13 mouse cellular contexts compared by ENCODE assay signal in the genomic region with DNA sequence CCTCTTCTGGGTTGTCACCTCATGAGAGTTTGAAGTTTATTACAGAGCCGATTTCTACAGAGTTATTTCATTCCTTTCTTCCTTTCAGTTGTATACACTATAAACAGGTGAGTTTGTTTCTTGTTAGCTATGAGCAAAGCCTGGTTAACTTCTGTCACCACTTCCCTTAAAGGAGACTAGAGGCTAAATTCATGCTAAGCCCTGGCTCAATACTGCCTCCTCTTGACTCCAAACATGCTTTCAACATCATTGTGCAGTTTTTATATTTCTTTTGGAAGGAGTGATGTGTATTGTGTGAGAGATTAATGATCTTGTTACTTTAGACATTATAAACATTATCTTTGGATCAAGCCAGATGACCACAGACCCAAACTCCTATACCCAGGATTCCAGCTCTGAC. TPM values are rescaled to one million over a fixed set of nuclear protein-coding genes. Genes with fewer than 3 reads are reported as not detected.
DNase-seq lines count a peak whose midpoint lies in the region; ATAC-seq and TF ChIP-seq lines count a peak whose summit lies in the region.
"Had no signal": no experiment of that assay in that cellular context is flagged by ENCODE, and none has a peak within 500 bp of the region (broad histone marks: within the 10 kb centered on the region; RNA-seq: fewer than 3 reads in every experiment).

No protein-coding gene starts in this region.

- no peaks in the 10 kb centered on the region for H3K36me3 ChIP-seq in liver, embryonic 14.5 days (replicated peaks; ENCODE audit: control insufficient read depth, insufficient read depth, low read depth)
- H3K36me3 ChIP-seq in MEL (ENCODE audit: control insufficient read depth in 1 of 2, insufficient read depth in 2 of 2, low read length in 2 of 2), result no peaks in the 10 kb centered on the region
- H3K36me3 ChIP-seq: liver, embryonic 13.5 days had no signal

- no peaks in the 10 kb centered on the region for H3K9me3 ChIP-seq in liver, embryonic 14.5 days (ENCODE audit: control insufficient read depth, low read length)
- no peaks in the 10 kb centered on the region for H3K9me3 ChIP-seq in MEL (replicated peaks; ENCODE audit: insufficient read depth, low read length)
- H3K9me3 ChIP-seq: embryonic facial prominence, embryonic 12.5 days; liver, embryonic 13.5 days had no signal

- H3K4me1 ChIP-seq in liver, embryonic 14.5 days (replicated peaks; ENCODE audit: control insufficient read depth in 2 of 2, insufficient read depth in 2 of 2, low read length in 1 of 2), result no peaks in the 10 kb centered on the region
- no peaks in the 10 kb centered on the region for H3K4me1 ChIP-seq in MEL (ENCODE audit: control insufficient read depth in 1 of 2, insufficient read depth in 2 of 2, low read length in 2 of 2)
- H3K4me1 ChIP-seq: embryonic facial prominence, embryonic 12.5 days; liver, embryonic 13.5 days had no signal

- TF ChIP-seq RAD21 in MEL (IDR thresholded peaks at IDR 0.05; ENCODE audit: low read depth, low read length), result peak; percentile 25

- WGBS in liver, embryonic 14.5 days (ENCODE audit: insufficient replicate concordance), result 69% methylated on average over 1 of the region's 1 CpGs

- H3K4me3 ChIP-seq in liver, embryonic 14.5 days (ENCODE audit: insufficient read depth in 1 of 2, low read depth in 2 of 2, low read length in 2 of 2), result no peak overlapping the region
- no peak overlapping the region for H3K4me3 ChIP-seq in MEL (ENCODE audit: control insufficient read depth in 1 of 2, insufficient read depth in 1 of 2, low read depth in 2 of 2, low read length in 2 of 2)
- H3K4me3 ChIP-seq: embryonic facial prominence, embryonic 12.5 days; liver, embryonic 13.5 days had no signal

- no peaks in the 10 kb centered on the region for H3K27me3 ChIP-seq in liver, embryonic 14.5 days (ENCODE audit: control insufficient read depth, insufficient read depth, low read length)
- H3K27me3 ChIP-seq in MEL (ENCODE audit: control insufficient read depth in 1 of 2, insufficient read depth in 2 of 2, low read length in 2 of 2), result no peaks in the 10 kb centered on the region
- H3K27me3 ChIP-seq: embryonic facial prominence, embryonic 12.5 days; liver, embryonic 13.5 days had no signal

- peak; percentile 46 for TF ChIP-seq CTCF in liver, embryonic 14.5 days (IDR thresholded peaks at IDR 0.05; ENCODE audit: low read depth)
- TF ChIP-seq CTCF in MEL (IDR thresholded peaks at IDR 0.05 in 2 of 3, conservative IDR thresholded peaks at IDR 0.05 in 1 of 3; ENCODE audit: control insufficient read depth in 1 of 3, insufficient read depth in 1 of 3, low read depth in 2 of 3, low read length in 3 of 3, poor library complexity in 1 of 3, severe bottlenecking in 1 of 3), result no peak; a peak in 1 of 6 replicates

- no peak overlapping the region for H3K4me2 ChIP-seq in liver, embryonic 14.5 days (ENCODE audit: low read depth)
- H3K4me2 ChIP-seq: embryonic facial prominence, embryonic 12.5 days; liver, embryonic 13.5 days had no signal

- no peak for TF ChIP-seq EP300 in liver, embryonic 14.5 days (IDR thresholded peaks at IDR 0.05; ENCODE audit: low read depth)
- no peak for TF ChIP-seq EP300 in MEL (IDR thresholded peaks at IDR 0.05; ENCODE audit: low read depth in 1 of 2, low read length in 2 of 2)

- ATAC-seq in liver, embryonic 14.5 days (ENCODE audit: insufficient read depth), result no peak
- ATAC-seq in megakaryocyte, adult 5-6 weeks (ENCODE audit: poor library complexity, severe bottlenecking), result peak; percentile 44; the same call in 1 of the 2 replicates
- no peak for ATAC-seq in erythroid progenitor cell, adult 5-6 weeks (replicated peaks; ENCODE audit: low FRiP score, poor library complexity, severe bottlenecking)

- no peak for TF ChIP-seq POLR2A in MEL (IDR thresholded peaks at IDR 0.05; ENCODE audit: control insufficient read depth in 1 of 2, insufficient read depth in 1 of 2, low read depth in 1 of 2, low read length in 2 of 2, poor library complexity in 1 of 2)

- no peak overlapping the region for H3K9ac ChIP-seq in liver, embryonic 14.5 days (replicated peaks)
- H3K9ac ChIP-seq in MEL (ENCODE audit: control insufficient read depth, low read depth, low read length, poor library complexity, severe bottlenecking), result no peak overlapping the region
- H3K9ac ChIP-seq: embryonic facial prominence, embryonic 12.5 days; liver, embryonic 13.5 days had no signal

- DNase-seq in liver, embryonic 14.5 days (ENCODE audit: low read depth in 3 of 3, low spot score in 3 of 3), result no peak
- DNase-seq in liver (no peak), MEL (ENCODE audit: low read depth, low spot score) (no peak)
- DNase-seq in CD4-positive helper T cell, adult 2 months (ENCODE audit: low read depth, low spot score), result peak; percentile 43
- DNase-seq in natural killer cell, adult 2 months (ENCODE audit: low spot score in 2 of 2), result no peak
- DNase-seq: cerebellum, adult 9-10 months; gastrocnemius, postnatal 25 days; kidney, postnatal 14 days; liver, embryonic 13.5 days; right cerebral cortex, postnatal 25 days had no signal

- no peaks in the 10 kb centered on the region for H3K79me2 ChIP-seq in MEL (ENCODE audit: control insufficient read depth, insufficient read depth, low read length, poor library complexity)

- no peak overlapping the region for H3K27ac ChIP-seq in liver, embryonic 14.5 days
- no peak overlapping the region for H3K27ac ChIP-seq in MEL (ENCODE audit: control insufficient read depth, low read depth, low read length)
- H3K27ac ChIP-seq: embryonic facial prominence, embryonic 12.5 days; liver, embryonic 13.5 days had no signal

TF ChIP-seq in MEL, 35 proteins besides CTCF, POLR2A, EP300 and RAD21:
- TF ChIP-seq SMC3 (IDR thresholded peaks at IDR 0.05; ENCODE audit: low read depth, low read length), result peak; percentile 17; the same call in 1 of the 2 replicates
- TF ChIP-seq POLR2AphosphoS5 (IDR thresholded peaks at IDR 0.05; ENCODE audit: borderline replicate concordance, low read depth, low read length), result no peak
- no peak for TF ChIP-seq TAL1 (IDR thresholded peaks at IDR 0.05; ENCODE audit: low read length)

RNA-seq across cellular contexts. Expression of a gene that starts 47.5 kb away (rescaled TPM):
- polyA plus RNA-seq in liver, embryonic 14.5 days (2012; rRNA removed), result 7.7 and 11.4 TPM in 2 replicates
- 16.9 and 18.5 TPM in 2 replicates for polyA plus RNA-seq in liver, embryonic 14.5 days (2014; fragmentation: Nextera tagmentation; extraction: Ambion mirVana)
- 11.7 and 11.9 TPM in 2 replicates for total RNA-seq in MEL (2012; rRNA removed)
- 10 to 100 TPM in 1 of 2 experiments, not detected in 1; 17.4 TPM for polyA plus RNA-seq in MEL (2012; ENCODE audit: insufficient read depth in 1 of 2, insufficient read length in 2 of 2, low read depth in 1 of 2, low replicate concordance in 2 of 2, missing spikeins in 1 of 2)
- 11.4 and 12.8 TPM in 2 replicates for total RNA-seq in megakaryocyte, adult 5-6 weeks (2015)
- 21.5 and 22.8 TPM in 2 replicates for total RNA-seq in megakaryocyte, adult 5-6 weeks (2017)
- total RNA-seq in erythroid progenitor cell, adult 5-6 weeks (2015; ENCODE audit: low replicate concordance), result 5.9 and 14.8 TPM in 2 replicates
- 9.6 and 10.7 TPM in 2 replicates for total RNA-seq in erythroid progenitor cell, adult 5-6 weeks (2017; ENCODE audit: low replicate concordance)
